Mouse (Mus musculus) kidney, adult 2 months (tissue): ENCODE data around the gene Syce1.

Source experiments
- CTCF ChIP-seq: fragments of 200-500 bp; conservative IDR thresholded peaks from 2 replicates; pipeline ENCODE4 v1.5.1; 2011; ENCODE audit warnings: low read depth, mild to moderate bottlenecking, control low read depth, low read length, moderate library complexity, mixed read lengths; ENCODE audit not compliant: insufficient read depth, insufficient read length
- POLR2A ChIP-seq: fragments of 200-500 bp; IDR thresholded peaks from one replicate; pipeline ENCODE4 v1.6.1; 2011; ENCODE audit warnings: low read depth, low read length, control low read depth

DNA sequence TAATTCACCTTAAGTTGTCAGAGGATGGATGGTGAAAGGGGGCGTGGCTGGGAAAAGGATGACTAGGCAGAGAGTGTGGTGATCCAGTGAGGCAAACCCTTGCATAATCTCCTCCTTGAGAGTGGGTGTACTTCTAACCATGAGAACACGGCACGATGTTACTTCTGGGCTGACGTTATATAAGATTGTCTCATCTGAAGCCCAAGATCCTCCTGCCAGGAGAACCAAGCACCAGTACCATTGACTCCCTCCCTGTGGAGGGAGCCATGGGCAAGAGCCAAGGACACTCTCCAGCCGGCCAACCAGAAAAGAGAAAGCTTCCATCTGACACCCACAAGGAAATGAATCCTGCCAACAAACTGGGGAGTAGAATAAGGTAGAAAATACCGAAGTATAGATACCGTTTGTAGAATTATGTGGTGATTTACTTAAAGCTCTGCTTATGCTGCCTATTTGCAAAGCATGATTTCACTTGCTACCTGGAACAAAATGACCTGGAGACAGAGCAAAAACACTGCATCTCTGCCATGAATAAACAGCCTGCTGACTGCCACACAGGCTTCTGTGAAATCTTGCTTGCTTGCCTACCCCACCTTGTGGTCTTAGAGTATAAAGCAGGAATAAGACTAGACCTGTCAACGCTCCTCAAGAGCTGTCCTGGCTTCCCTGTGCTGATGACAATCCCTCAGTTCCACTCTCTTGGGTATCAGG, 40.7 kb upstream of the Syce1 start:
- TF ChIP-seq CTCF (peak; percentile 63), POLR2A (no peak)
